Mouse (Mus musculus): ENCODE measurements around the gene Atp1b3.
A peak's percentile ranks its signal among the peaks of the same experiment; 100 is the strongest.
"Not testable (repeated sequence)": the region's sequence is repeated elsewhere in the genome, so short reads cannot be mapped to it uniquely, and the experiment has no call there.

Gene Atp1b3

GRCm38 (mm10) chr9:96365271-96365872 is 1.1 kb upstream of the Atp1b3 start:
- no peak for DNase-seq (ENCODE audit: extremely low spot score, low spot score)

- peak; percentile 79 for DNase-seq (ENCODE audit: extremely low spot score, low spot score)
Measured at GRCm38 (mm10) chr9:96363581-96364140, 581 bp downstream of the Atp1b3 start.

GRCm38 (mm10) chr9:96360056-96360455 is 4.2 kb downstream of the Atp1b3 start:
- DNase-seq (ENCODE audit: extremely low spot score, low spot score) = no peak

- no peak for DNase-seq (ENCODE audit: extremely low spot score, low spot score)
Measured at GRCm38 (mm10) chr9:96353799-96354198, 10.4 kb downstream of the Atp1b3 start.

- DNase-seq (ENCODE audit: extremely low spot score, low spot score) = no peak
Measured at GRCm38 (mm10) chr9:96353121-96353769, 11.0 kb downstream of the Atp1b3 start.

- DNase-seq (ENCODE audit: extremely low spot score, low spot score) = not testable (repeated sequence)
Measured at GRCm38 (mm10) chr9:96351771-96352170, 12.5 kb downstream of the Atp1b3 start.

- DNase-seq (ENCODE audit: extremely low spot score, low spot score) = no peak
Measured at GRCm38 (mm10) chr9:96350476-96350875, 13.8 kb downstream of the Atp1b3 start.

GRCm38 (mm10) chr9:96350010-96350409 is 14.2 kb downstream of the Atp1b3 start:
- no peak for DNase-seq (ENCODE audit: extremely low spot score, low spot score)

GRCm38 (mm10) chr9:96348885-96349284 is 15.4 kb downstream of the Atp1b3 start:
- DNase-seq (ENCODE audit: extremely low spot score, low spot score) = no peak

GRCm38 (mm10) chr9:96345750-96346149 is 18.5 kb downstream of the Atp1b3 start:
- DNase-seq (ENCODE audit: extremely low spot score, low spot score) = no peak

GRCm38 (mm10) chr9:96331146-96331545 is 33.1 kb downstream of the Atp1b3 start:
- no peak for DNase-seq (ENCODE audit: extremely low spot score, low spot score)

GRCm38 (mm10) chr9:96328226-96328625 is 36.0 kb downstream of the Atp1b3 start:
- DNase-seq (ENCODE audit: extremely low spot score, low spot score) = no peak

GRCm38 (mm10) chr9:96326496-96326923 is 37.7 kb downstream of the Atp1b3 start:
- DNase-seq (ENCODE audit: extremely low spot score, low spot score) = no peak

- peak; percentile 26 for DNase-seq (ENCODE audit: extremely low spot score, low spot score)
Measured at GRCm38 (mm10) chr9:96324502-96324901, 39.7 kb downstream of the Atp1b3 start.

GRCm38 (mm10) chr9:96322411-96323152 is 41.7 kb downstream of the Atp1b3 start:
- no peak for DNase-seq (ENCODE audit: extremely low spot score, low spot score)

GRCm38 (mm10) chr9:96320551-96320980 is 43.7 kb downstream of the Atp1b3 start:
- DNase-seq (ENCODE audit: extremely low spot score, low spot score) = no peak

- DNase-seq (ENCODE audit: extremely low spot score, low spot score) = no peak
Measured at GRCm38 (mm10) chr9:96319333-96319732, 44.9 kb downstream of the Atp1b3 start.

- DNase-seq (ENCODE audit: extremely low spot score, low spot score) = no peak
Measured at GRCm38 (mm10) chr9:96312074-96312473, 52.2 kb downstream of the Atp1b3 start.

- no peak for DNase-seq (ENCODE audit: extremely low spot score, low spot score)
Measured at GRCm38 (mm10) chr9:96308816-96309215, 55.4 kb downstream of the Atp1b3 start.

GRCm38 (mm10) chr9:96299324-96300008 is 64.8 kb downstream of the Atp1b3 start:
- no peak for DNase-seq (ENCODE audit: extremely low spot score, low spot score)

- no peak for DNase-seq (ENCODE audit: extremely low spot score, low spot score)
Measured at GRCm38 (mm10) chr9:96292144-96292543, 72.1 kb downstream of the Atp1b3 start.

Measured in neural tube, embryonic 10.5 days (tissue).